ENCODE assay signal across 14 mouse cellular contexts in the genomic region with DNA sequence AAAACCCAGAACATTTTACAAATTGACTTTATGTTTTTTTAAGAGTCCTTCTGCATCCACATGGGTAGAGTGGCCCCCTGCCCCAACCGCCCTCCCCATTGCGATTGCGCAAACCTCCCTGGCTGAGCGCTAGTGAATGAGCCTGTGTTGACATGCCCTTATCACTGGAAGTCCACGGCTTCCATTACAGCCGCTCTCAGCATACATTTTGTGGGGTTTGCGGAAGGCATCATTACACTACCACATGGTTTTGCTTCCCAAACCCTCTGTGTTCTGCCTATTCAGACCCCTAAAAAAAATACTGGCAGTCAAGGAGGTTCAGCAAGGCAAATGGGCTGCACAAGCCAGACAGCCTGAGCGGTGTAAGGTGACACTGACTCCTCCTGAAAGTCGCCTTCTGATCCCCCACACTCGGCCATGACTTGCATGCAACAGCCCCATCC. TPM values are rescaled to one million over a fixed set of nuclear protein-coding genes. Genes with fewer than 3 reads are reported as not detected.
DNase-seq lines count a peak whose midpoint lies in the region; ATAC-seq lines count a peak whose summit lies in the region.
"Had no signal": no experiment of that assay in that cellular context is flagged by ENCODE, and none has a peak within 500 bp of the region (broad histone marks: within the 10 kb centered on the region; RNA-seq: fewer than 3 reads in every experiment).

No protein-coding gene starts in this region.

- intact Hi-C loops in heart, postnatal 25 days (cut with DNase I) = no loop called here
- intact Hi-C loops in left cerebral cortex, postnatal 4 days (cut with DNase I) = no loop called here

- ATAC-seq in heart, embryonic 15.5 days (replicated peaks; ENCODE audit: insufficient number of reproducible peaks, insufficient read depth, low FRiP score, low read depth) = peak; percentile 44; the same call in 1 of the 2 replicates
- no peak for ATAC-seq in intestine, embryonic 14.5 days (replicated peaks; ENCODE audit: low FRiP score, low TSS enrichment, low read depth)
- ATAC-seq in liver, embryonic 16.5 days (ENCODE audit: low read depth) = peak; percentile 71
- ATAC-seq: activated CD4-positive, CD25-positive, alpha-beta regulatory T cell, adult 4 months had no signal

- peaks cover 4% of the 10 kb centered on the region; the same call in 1 of the 2 replicates for H3K27me3 ChIP-seq in heart, embryonic 15.5 days
- H3K27me3 ChIP-seq in intestine, embryonic 14.5 days (replicated peaks; ENCODE audit: control insufficient read depth, insufficient read depth, low read length) = no peaks in the 10 kb centered on the region
- H3K27me3 ChIP-seq in liver, embryonic 16.5 days (ENCODE audit: control insufficient read depth, insufficient read depth, low read depth, low read length) = no peaks in the 10 kb centered on the region
- H3K27me3 ChIP-seq: CH12.LX had no signal

- no peak overlapping the region for H3K27ac ChIP-seq in heart, embryonic 15.5 days
- H3K27ac ChIP-seq in intestine, embryonic 14.5 days (ENCODE audit: low read depth) = 0 out of 2 replicates have a peak overlapping the region, but pooled peaks have one; percentile 18
- H3K27ac ChIP-seq in liver, embryonic 16.5 days (ENCODE audit: low read length) = peak overlapping the region; percentile 8; the same call in 1 of the 2 replicates

- H3K4me3 ChIP-seq in heart, embryonic 15.5 days = peak overlapping the region; percentile 21
- H3K4me3 ChIP-seq in intestine, embryonic 14.5 days (ENCODE audit: low read depth, low read length) = no peak overlapping the region
- H3K4me3 ChIP-seq in liver, embryonic 16.5 days (ENCODE audit: low read depth, low read length) = no peak overlapping the region

- peak overlapping the region; percentile 49 for H3K4me2 ChIP-seq in heart, embryonic 15.5 days
- H3K4me2 ChIP-seq in intestine, embryonic 14.5 days (ENCODE audit: low read length) = no peak overlapping the region
- H3K4me2 ChIP-seq in liver, embryonic 16.5 days (ENCODE audit: low read depth, low read length) = peak overlapping the region; percentile 37; the same call in 1 of the 2 replicates

- H3K9me3 ChIP-seq in heart, embryonic 15.5 days (replicated peaks) = no peaks in the 10 kb centered on the region
- no peaks in the 10 kb centered on the region for H3K9me3 ChIP-seq in intestine, embryonic 14.5 days (ENCODE audit: control insufficient read depth, low read length)
- H3K9me3 ChIP-seq in liver, embryonic 16.5 days (replicated peaks; ENCODE audit: control insufficient read depth, low read length) = no peaks in the 10 kb centered on the region

- peaks cover 13% of the 10 kb centered on the region for H3K4me1 ChIP-seq in heart, embryonic 15.5 days (replicated peaks)
- H3K4me1 ChIP-seq in intestine, embryonic 14.5 days (replicated peaks; ENCODE audit: control insufficient read depth, insufficient read depth, low read length) = peaks cover 4% of the 10 kb centered on the region; the same call in 1 of the 2 replicates
- H3K4me1 ChIP-seq in liver, embryonic 16.5 days (ENCODE audit: control insufficient read depth, low read depth, low read length) = peaks cover 42% of the 10 kb centered on the region

- no peak for DNase-seq in heart, postnatal 25 days (ENCODE audit: low spot score)
- peak; percentile 54 for DNase-seq in NIH3T3 (ENCODE audit: low read depth)
- DNase-seq in intestine, embryonic 14.5 days (ENCODE audit: low spot score) = no peak
- DNase-seq in adrenal gland, postnatal 10 days = no peak
- DNase-seq in left cerebral cortex, postnatal 4 days = no peak
- no peak for DNase-seq in adrenal gland, adult 18-20 months (ENCODE audit: low spot score in 2 of 2)
- DNase-seq: embryo, embryonic 11 days; right cerebral cortex, adult 18-20 months had no signal

- H3K9ac ChIP-seq in heart, embryonic 15.5 days = no peak overlapping the region
- H3K9ac ChIP-seq in intestine, embryonic 14.5 days (ENCODE audit: low read length) = no peak overlapping the region
- peak overlapping the region; percentile 8; the same call in 1 of the 2 replicates for H3K9ac ChIP-seq in liver, embryonic 16.5 days (ENCODE audit: low read depth, low read length)

- 4% methylated on average over 10 of the region's 10 CpGs for WGBS in heart, embryonic 15.5 days
- 36% methylated on average over 10 of the region's 10 CpGs for WGBS in intestine, embryonic 14.5 days
- WGBS in liver, embryonic 16.5 days (ENCODE audit: insufficient replicate concordance) = 9% methylated on average over 10 of the region's 10 CpGs

- H3K36me3 ChIP-seq in heart, embryonic 15.5 days = no peaks in the 10 kb centered on the region
- no peaks in the 10 kb centered on the region for H3K36me3 ChIP-seq in intestine, embryonic 14.5 days (ENCODE audit: control insufficient read depth, insufficient read depth, low read length)
- no peaks in the 10 kb centered on the region for H3K36me3 ChIP-seq in liver, embryonic 16.5 days (ENCODE audit: control insufficient read depth, insufficient read depth)

RNA-seq across cellular contexts. Expression of a gene that starts 7.0 kb away (rescaled TPM):
- polyA plus RNA-seq in heart, embryonic 15.5 days (2015; fragmentation: Nextera tagmentation; extraction: Ambion mirVana) = 22.8 and 31.2 TPM in 2 replicates
- total RNA-seq in heart, postnatal 25 days (2021) = 10 to 100 TPM in 1 of 2 experiments, 1 to 10 TPM in 1; 9.4 to 14.8 TPM
- 108 and 118 TPM in 2 replicates for polyA plus RNA-seq in intestine, embryonic 14.5 days (2014; fragmentation: Nextera tagmentation; extraction: Ambion mirVana)
- polyA plus RNA-seq in liver, embryonic 16.5 days (2015; fragmentation: Nextera tagmentation; extraction: Ambion mirVana) = 24.4 and 29.0 TPM in 2 replicates
- total RNA-seq in adrenal gland, postnatal 10 days (2021) = 10 to 100 TPM; 24.8 to 46.9 TPM
- 1 to 10 TPM; 3.6 to 4.1 TPM for total RNA-seq in left cerebral cortex, postnatal 4 days (2021)
- 10 to 100 TPM in 1 of 2 experiments, 1 to 10 TPM in 1; 9.9 to 38.0 TPM for total RNA-seq in adrenal gland, adult 18-20 months (2021)
- total RNA-seq: CH12.LX had no signal

RNA-seq across cellular contexts. Expression of a gene that starts 36.6 kb away (rescaled TPM):
- 0.11 and 0.18 TPM in 2 replicates for polyA plus RNA-seq in heart, embryonic 15.5 days (2015; fragmentation: Nextera tagmentation; extraction: Ambion mirVana)
- under 1 TPM in 1 of 2 experiments, not detected in 1; 0.11 TPM for total RNA-seq in heart, postnatal 25 days (2021)
- polyA plus RNA-seq in intestine, embryonic 14.5 days (2014; fragmentation: Nextera tagmentation; extraction: Ambion mirVana) = 0.89 and 1.3 TPM in 2 replicates
- polyA plus RNA-seq in liver, embryonic 16.5 days (2015; fragmentation: Nextera tagmentation; extraction: Ambion mirVana) = 0.07 TPM in 1 of 2 replicates, not detected in the other
- not detected for total RNA-seq in adrenal gland, postnatal 10 days (2021)
- total RNA-seq in left cerebral cortex, postnatal 4 days (2021) = not detected
- under 1 TPM; 0.20 to 0.22 TPM for total RNA-seq in adrenal gland, adult 18-20 months (2021)
- total RNA-seq: layer of hippocampus, postnatal 14 days had no signal
- polyA plus RNA-seq: activated CD4-positive, CD25-positive, alpha-beta regulatory T cell, adult 4 months; neural tube, embryonic 11.5 days had no signal
